In the genomic region with DNA sequence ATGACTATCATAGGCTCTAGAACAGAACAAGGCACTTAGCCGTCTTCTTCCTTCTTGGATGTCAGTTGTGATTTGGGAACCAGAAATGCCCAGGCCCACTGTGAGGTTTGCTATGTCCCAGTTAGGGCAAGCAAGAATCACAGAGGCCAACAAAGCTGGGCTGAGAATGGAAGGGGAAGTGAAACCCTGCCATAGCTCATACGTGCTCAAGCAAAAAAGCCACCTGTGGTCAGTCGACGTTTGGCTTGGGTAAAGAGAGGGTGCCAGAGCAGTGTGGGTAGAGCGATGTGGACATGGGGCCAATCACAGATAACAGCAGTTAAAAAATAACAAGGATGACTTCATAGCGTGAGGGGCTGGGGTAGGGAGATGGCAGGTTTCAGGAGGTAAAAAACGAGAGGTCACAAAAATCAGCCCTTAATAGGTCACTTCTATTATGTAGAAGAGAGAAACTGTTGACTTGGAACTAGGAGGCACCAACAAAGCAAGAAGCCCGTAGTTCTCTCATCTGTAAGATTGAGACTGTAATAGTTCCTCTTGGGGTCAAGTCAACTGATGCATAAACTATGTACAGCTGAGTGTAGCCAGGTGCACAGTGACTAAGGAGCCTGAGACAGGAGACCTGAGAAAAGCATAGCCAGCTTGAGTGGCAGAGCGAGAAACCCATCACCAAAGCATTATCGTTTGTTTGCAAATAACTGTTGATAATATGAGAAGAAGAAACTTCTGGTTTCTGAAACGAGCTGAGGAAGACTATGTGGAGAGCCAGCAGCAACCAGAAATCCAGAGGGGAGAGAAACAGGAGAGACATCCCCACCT, we compare ENCODE assay signal across 15 mouse cellular contexts. TPM values are rescaled to one million over a fixed set of nuclear protein-coding genes. Genes with fewer than 3 reads are reported as not detected.
DNase-seq lines count a peak whose midpoint lies in the region; ATAC-seq and TF ChIP-seq lines count a peak whose summit lies in the region.
"Had no signal": no experiment of that assay in that cellular context is flagged by ENCODE, and none has a peak within 500 bp of the region (broad histone marks: within the 10 kb centered on the region; RNA-seq: fewer than 3 reads in every experiment).

No protein-coding gene starts in this region.

- H3K9ac ChIP-seq in CH12.LX (ENCODE audit: insufficient read depth, low read depth): peak overlapping the region; percentile 62
- H3K9ac ChIP-seq: forebrain, embryonic 12.5 days; hindbrain, embryonic 13.5 days; kidney, embryonic 15.5 days; limb, embryonic 13.5 days; liver, embryonic 15.5 days; midbrain, embryonic 15.5 days had no signal

- intact Hi-C loops in left cerebral cortex, postnatal 25 days (cut with DNase I): no loop called here

- in situ Hi-C loops in CH12.LX (cut with MboI; ENCODE audit: low pct_ligation_motif_present, low pct_unique_long_range_greater_than_20kb, low sequenced_read_pairs): no loop called here

- peaks cover 0 to 2% of the 10 kb centered on the region in 2 experiments for H3K36me3 ChIP-seq in CH12.LX (replicated peaks in 1 of 2; ENCODE audit: control insufficient read depth in 1 of 2, insufficient read depth in 1 of 2, low read length in 1 of 2)
- H3K36me3 ChIP-seq in splenic B cell, adult 2 months (ENCODE audit: control insufficient read depth, insufficient read depth, low read length, poor library complexity, severe bottlenecking): no peaks in the 10 kb centered on the region
- H3K36me3 ChIP-seq: forebrain, embryonic 12.5 days; hindbrain, embryonic 13.5 days; kidney, embryonic 15.5 days; limb, embryonic 13.5 days; liver, embryonic 15.5 days; midbrain, embryonic 15.5 days had no signal

- peak overlapping the region; percentile 78 for H3K4me2 ChIP-seq in CH12.LX (ENCODE audit: insufficient read depth, low read depth, poor library complexity, severe bottlenecking)
- H3K4me2 ChIP-seq: forebrain, embryonic 12.5 days; hindbrain, embryonic 13.5 days; kidney, embryonic 15.5 days; limb, embryonic 13.5 days; liver, embryonic 15.5 days; midbrain, embryonic 15.5 days had no signal

- H3K27ac ChIP-seq in CH12.LX (ENCODE audit: insufficient read depth, low read depth): peak overlapping the region; percentile 98
- H3K27ac ChIP-seq: forebrain, embryonic 12.5 days; hindbrain, embryonic 13.5 days; kidney, embryonic 15.5 days; limb, embryonic 13.5 days; midbrain, embryonic 15.5 days had no signal

- H3K9me3 ChIP-seq in CH12.LX (replicated peaks; ENCODE audit: low read length): peaks cover 11% of the 10 kb centered on the region
- H3K9me3 ChIP-seq: forebrain, embryonic 12.5 days; hindbrain, embryonic 13.5 days; kidney, embryonic 15.5 days; limb, embryonic 13.5 days; liver, embryonic 15.5 days; midbrain, embryonic 15.5 days had no signal

- no peak for TF ChIP-seq CTCF in CH12.LX (conservative IDR thresholded peaks at IDR 0.05 in 1 of 2, IDR thresholded peaks at IDR 0.05 in 1 of 2; ENCODE audit: low read depth in 2 of 2, low read length in 2 of 2)

- no peaks in the 10 kb centered on the region for H3K27me3 ChIP-seq in CH12.LX (replicated peaks)
- no peaks in the 10 kb centered on the region for H3K27me3 ChIP-seq in splenic B cell, adult 2 months (ENCODE audit: control insufficient read depth, insufficient read depth, low read length, poor library complexity, severe bottlenecking)
- H3K27me3 ChIP-seq: forebrain, embryonic 12.5 days; hindbrain, embryonic 13.5 days; kidney, embryonic 15.5 days; limb, embryonic 13.5 days; midbrain, embryonic 15.5 days had no signal

- peak; percentile 95 to 99 for ATAC-seq in hematopoietic stem cell, adult 5-6 weeks (replicated peaks in 1 of 2; ENCODE audit: insufficient read depth in 1 of 2, low FRiP score in 2 of 2, low TSS enrichment in 1 of 2, low read depth in 1 of 2, poor library complexity in 2 of 2, severe bottlenecking in 2 of 2)
- ATAC-seq: CD4-positive, CD25-positive, alpha-beta regulatory T cell, adult 4 months; midbrain, embryonic 15.5 days had no signal

- no peak; the same call in none of the 2 replicates for TF ChIP-seq RAD21 in CH12.LX (IDR thresholded peaks at IDR 0.05; ENCODE audit: low read depth, low read length)

- no peak overlapping the region for H3K4me3 ChIP-seq in CH12.LX (replicated peaks in 1 of 3; ENCODE audit: low read depth in 2 of 3, low read length in 2 of 3, poor library complexity in 1 of 3)
- H3K4me3 ChIP-seq: forebrain, embryonic 12.5 days; hindbrain, embryonic 13.5 days; kidney, embryonic 15.5 days; limb, embryonic 13.5 days; liver, embryonic 15.5 days; midbrain, embryonic 15.5 days had no signal

- peaks cover 21 to 59% of the 10 kb centered on the region in 2 experiments for H3K4me1 ChIP-seq in CH12.LX (ENCODE audit: control insufficient read depth in 1 of 2, insufficient read depth in 2 of 2)
- H3K4me1 ChIP-seq: forebrain, embryonic 12.5 days; hindbrain, embryonic 13.5 days; kidney, embryonic 15.5 days; limb, embryonic 13.5 days; midbrain, embryonic 15.5 days had no signal

- dilution Hi-C loops in CH12.LX (cut with MboI; ENCODE audit: extremely low pct_ligation_motif_present, extremely low pct_unique_long_range_greater_than_20kb, low sequenced_read_pairs): no loop called here

- TF ChIP-seq POLR2A in CH12.LX (IDR thresholded peaks at IDR 0.05; ENCODE audit: low read depth, low read length): no peak; the same call in 1 of the 2 replicates

- DNase-seq in lung, adult 18-20 months: peak; percentile 38
- no peak for DNase-seq in lung, postnatal 25 days (ENCODE audit: low spot score)
- peak; percentile 94 for DNase-seq in CH12.LX (ENCODE audit: extremely low read depth)
- DNase-seq in splenic B cell, adult 2 months (ENCODE audit: low read depth, low spot score): peak; percentile 80
- no peak for DNase-seq in ovary, postnatal 10 days (ENCODE audit: low spot score)
- no peak for DNase-seq in left cerebral cortex, postnatal 25 days (ENCODE audit: low spot score in 2 of 2)
- DNase-seq: cerebellum, postnatal 14 days had no signal

- peak; percentile 92 for TF ChIP-seq EP300 in CH12.LX (IDR thresholded peaks at IDR 0.05; ENCODE audit: low read length)

- H3K79me2 ChIP-seq in CH12.LX (replicated peaks; ENCODE audit: control insufficient read depth, extremely low read depth, insufficient read depth, poor library complexity, severe bottlenecking): no peaks in the 10 kb centered on the region

TF ChIP-seq in CH12.LX, 34 proteins besides CTCF, POLR2A, EP300 and RAD21:
- 0 out of 2 replicates have a peak, but pooled peaks have one; percentile 28 for TF ChIP-seq TBP (conservative IDR thresholded peaks at IDR 0.05; ENCODE audit: low read depth, low read length)
- peak; percentile 78 for TF ChIP-seq CHD2 (IDR thresholded peaks at IDR 0.05; ENCODE audit: low read length)
- no peak for TF ChIP-seq NRF1 (IDR thresholded peaks at IDR 0.05; ENCODE audit: low read depth, low read length)
- TF ChIP-seq JUN (IDR thresholded peaks at IDR 0.05; ENCODE audit: insufficient read depth, low read depth, low read length): no peak; the same call in none of the 2 replicates
- no peak for TF ChIP-seq USF2 (conservative IDR thresholded peaks at IDR 0.05; ENCODE audit: low read depth, low read length)
- TF ChIP-seq SIN3A (IDR thresholded peaks at IDR 0.05; ENCODE audit: low read length): peak; percentile 87
- peak; percentile 23; the same call in 1 of the 2 replicates for TF ChIP-seq SMC3 (IDR thresholded peaks at IDR 0.05; ENCODE audit: low read depth, low read length)
- TF ChIP-seq MAFK (IDR thresholded peaks at IDR 0.05; ENCODE audit: insufficient replicate concordance, low read length): peak; percentile 63
- TF ChIP-seq KAT2A (IDR thresholded peaks at IDR 0.05; ENCODE audit: insufficient replicate concordance, low read length): 0 out of 2 replicates have a peak, but pooled peaks have one; percentile 21
- peak; percentile 98 for TF ChIP-seq IRF4 (IDR thresholded peaks at IDR 0.05; ENCODE audit: low read depth, low read length)
- no peak for TF ChIP-seq E2F4 (IDR thresholded peaks at IDR 0.05; ENCODE audit: insufficient replicate concordance, low read depth, low read length)
- peak; percentile 92 for TF ChIP-seq TCF12 (IDR thresholded peaks at IDR 0.05; ENCODE audit: low read depth, low read length)
- TF ChIP-seq RCOR1 (conservative IDR thresholded peaks at IDR 0.05; ENCODE audit: low read depth, low read length): peak; percentile 91
- TF ChIP-seq JUND (conservative IDR thresholded peaks at IDR 0.05; ENCODE audit: low read depth, low read length): peak; percentile 41
- no peak for TF ChIP-seq USF1 (IDR thresholded peaks at IDR 0.05; ENCODE audit: low read depth, low read length)
- TF ChIP-seq ETS1 (conservative IDR thresholded peaks at IDR 0.05; ENCODE audit: low read depth, low read length): peak; percentile 91
- no peak for TF ChIP-seq ZKSCAN1 (IDR thresholded peaks at IDR 0.05; ENCODE audit: borderline replicate concordance, low read depth, low read length)
- TF ChIP-seq MAX (IDR thresholded peaks at IDR 0.05; ENCODE audit: low read length): no peak
- peak; percentile 89 for TF ChIP-seq MEF2A (IDR thresholded peaks at IDR 0.05; ENCODE audit: borderline replicate concordance, low read depth, low read length)
- 0 out of 2 replicates have a peak, but pooled peaks have one; percentile 29 for TF ChIP-seq MYC (IDR thresholded peaks at IDR 0.05; ENCODE audit: low read depth, low read length)
- TF ChIP-seq ZMIZ1 (IDR thresholded peaks at IDR 0.05; ENCODE audit: low read depth, low read length): peak; percentile 78
- TF ChIP-seq MAZ (IDR thresholded peaks at IDR 0.05; ENCODE audit: low read depth, low read length): peak; percentile 84
- no peak for TF ChIP-seq PAX5 (IDR thresholded peaks at IDR 0.05; ENCODE audit: low read length)
- no peak for TF ChIP-seq POLR2AphosphoS2 (IDR thresholded peaks at IDR 0.05; ENCODE audit: low read depth, low read length)
- peak; percentile 84 for TF ChIP-seq BHLHE40 (IDR thresholded peaks at IDR 0.05; ENCODE audit: low read depth, low read length)
- TF ChIP-seq NELFE (IDR thresholded peaks at IDR 0.05; ENCODE audit: low read depth, low read length): peak; percentile 51; the same call in 1 of the 2 replicates
- TF ChIP-seq ZNF384 (IDR thresholded peaks at IDR 0.05; ENCODE audit: low read depth, low read length): peak; percentile 60
- TF ChIP-seq ZC3H11A (IDR thresholded peaks at IDR 0.05; ENCODE audit: low read depth, low read length): no peak
- TF ChIP-seq HCFC1 (IDR thresholded peaks at IDR 0.05; ENCODE audit: low read depth, low read length): peak; percentile 43
- no peak for TF ChIP-seq GABPA (IDR thresholded peaks at IDR 0.05; ENCODE audit: insufficient replicate concordance, low read depth, low read length)

RNA-seq across cellular contexts. Expression of gene Top1, which starts 18.3 kb away (rescaled TPM):
- total RNA-seq in CH12.LX (2012; rRNA removed): 91.3 and 150 TPM in 2 replicates
- total RNA-seq in CH12.LX (2014; rRNA removed): 89.8 and 91.4 TPM in 2 replicates
- polyA plus RNA-seq in CH12.LX (2012; ENCODE audit: insufficient read length, low read depth): 299 and 312 TPM in 2 replicates
- total RNA-seq in hematopoietic stem cell, adult 5-6 weeks (2017): 180 and 188 TPM in 2 replicates
- 10 to 100 TPM; 83.0 to 85.7 TPM for total RNA-seq in left cerebral cortex, postnatal 25 days (2021)

Comparison
In these comparisons a context has a peak if more than half of its experiments do, and no peak if none do; other contexts are left out.
1. DNase-seq: peak in lung, adult 18-20 months (2 of 2), CH12.LX (single experiment) and splenic B cell, adult 2 months (single experiment); none in lung, postnatal 25 days (single experiment), ovary, postnatal 10 days (single experiment) and left cerebral cortex, postnatal 25 days (0 of 2).